ENCODE assay signal across 12 mouse cellular contexts in the genomic region with DNA sequence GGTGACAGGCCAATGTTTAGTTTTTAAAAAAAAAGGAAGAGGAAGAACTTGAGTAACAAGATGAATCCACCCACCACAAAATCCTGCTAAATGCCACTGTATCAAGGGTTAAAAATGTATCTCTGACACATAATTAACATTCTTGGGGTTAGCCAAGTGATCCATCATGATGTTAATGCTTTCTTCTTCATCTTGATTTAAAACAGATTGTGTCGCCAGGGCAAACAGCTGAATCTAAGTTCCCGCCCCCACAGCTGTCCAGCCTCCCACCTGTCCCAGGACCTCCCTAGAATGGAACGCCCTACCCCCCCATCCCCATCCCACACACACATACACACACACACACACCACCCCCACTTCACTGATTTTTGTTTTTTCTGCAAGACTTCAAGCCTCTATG.
A peak's percentile ranks its signal among the peaks of the same experiment; 100 is the strongest.
DNase-seq lines count a peak whose midpoint lies in the region; ATAC-seq and TF ChIP-seq lines count a peak whose summit lies in the region.
"Had no signal": no experiment of that assay in that cellular context is flagged by ENCODE, and none has a peak within 500 bp of the region (broad histone marks: within the 10 kb centered on the region; RNA-seq: fewer than 3 reads in every experiment).

No protein-coding gene starts in this region.

- H3K9me3 ChIP-seq in kidney, embryonic 16.5 days (ENCODE audit: low read length): no peaks in the 10 kb centered on the region
- no peaks in the 10 kb centered on the region for H3K9me3 ChIP-seq in limb, embryonic 11.5 days (ENCODE audit: control insufficient read depth, low read length)
- H3K9me3 ChIP-seq in stomach, embryonic 16.5 days (replicated peaks; ENCODE audit: control insufficient read depth, low read length): no peaks in the 10 kb centered on the region
- H3K9me3 ChIP-seq: forebrain, embryonic 13.5 days; G1E; lung, embryonic 15.5 days; megakaryocyte, embryonic 14.5 days had no signal

- ATAC-seq in kidney, embryonic 16.5 days (ENCODE audit: low FRiP score, low TSS enrichment): peak; percentile 64
- ATAC-seq in limb, embryonic 11.5 days (ENCODE audit: insufficient number of reproducible peaks, low FRiP score, low TSS enrichment, low read depth): peak; percentile 49; the same call in 1 of the 2 replicates
- ATAC-seq in stomach, embryonic 16.5 days (ENCODE audit: insufficient read depth, low FRiP score): no peak
- ATAC-seq: forebrain, embryonic 13.5 days had no signal

- 28% methylated on average over 3 of the region's 3 CpGs for WGBS in kidney, embryonic 16.5 days
- WGBS in limb, embryonic 11.5 days: 19% methylated on average over 3 of the region's 3 CpGs
- WGBS in stomach, embryonic 16.5 days: 26% methylated on average over 3 of the region's 3 CpGs
- WGBS in thymus, adult 2 months: 79% methylated on average over 3 of the region's 3 CpGs

- H3K4me1 ChIP-seq in kidney, embryonic 16.5 days (ENCODE audit: insufficient read depth, low read length): peaks cover 78% of the 10 kb centered on the region
- H3K4me1 ChIP-seq in limb, embryonic 11.5 days (ENCODE audit: control insufficient read depth, insufficient read depth, low read length): peaks cover 13% of the 10 kb centered on the region
- H3K4me1 ChIP-seq in stomach, embryonic 16.5 days (ENCODE audit: control insufficient read depth, insufficient read depth, low read length): peaks cover 52% of the 10 kb centered on the region
- H3K4me1 ChIP-seq in thymus, adult 2 months (replicated peaks; ENCODE audit: control insufficient read depth, insufficient read depth, low read length): peaks cover 8% of the 10 kb centered on the region

- no peak for TF ChIP-seq POLR2A in thymus, adult 2 months (IDR thresholded peaks at IDR 0.05; ENCODE audit: control insufficient read depth, extremely low read depth, insufficient read depth, low read length, poor library complexity)

- no peaks in the 10 kb centered on the region for H3K27me3 ChIP-seq in kidney, embryonic 16.5 days (ENCODE audit: insufficient read depth, low read length)
- no peaks in the 10 kb centered on the region for H3K27me3 ChIP-seq in limb, embryonic 11.5 days (ENCODE audit: control insufficient read depth, insufficient read depth, low read length)
- no peaks in the 10 kb centered on the region for H3K27me3 ChIP-seq in stomach, embryonic 16.5 days (ENCODE audit: control insufficient read depth, insufficient read depth, low read length)
- no peaks in the 10 kb centered on the region for H3K27me3 ChIP-seq in thymus, adult 2 months (ENCODE audit: control insufficient read depth, insufficient read depth, low read length)
- H3K27me3 ChIP-seq: lung, embryonic 15.5 days had no signal

- H3K9ac ChIP-seq in kidney, embryonic 16.5 days (replicated peaks; ENCODE audit: low read length): no peak overlapping the region
- no peak overlapping the region for H3K9ac ChIP-seq in limb, embryonic 11.5 days (ENCODE audit: low read length)
- 0 out of 2 replicates have a peak overlapping the region, but pooled peaks have one; percentile 2 for H3K9ac ChIP-seq in stomach, embryonic 16.5 days (ENCODE audit: low read length)
- H3K9ac ChIP-seq: forebrain, embryonic 13.5 days; lung, embryonic 15.5 days had no signal

- H3K4me2 ChIP-seq in kidney, embryonic 16.5 days (replicated peaks; ENCODE audit: low read depth, low read length): peak overlapping the region; percentile 45
- no peak overlapping the region for H3K4me2 ChIP-seq in limb, embryonic 11.5 days (ENCODE audit: low read depth, severe bottlenecking)
- H3K4me2 ChIP-seq in stomach, embryonic 16.5 days (ENCODE audit: low read depth, low read length): peak overlapping the region; percentile 48
- H3K4me2 ChIP-seq: forebrain, embryonic 13.5 days had no signal

- no peak overlapping the region for H3K4me3 ChIP-seq in kidney, embryonic 16.5 days (ENCODE audit: low read length)
- H3K4me3 ChIP-seq in limb, embryonic 11.5 days (ENCODE audit: low read depth, low read length): no peak overlapping the region
- no peak overlapping the region for H3K4me3 ChIP-seq in stomach, embryonic 16.5 days (replicated peaks; ENCODE audit: low read length)
- H3K4me3 ChIP-seq in thymus, adult 2 months (ENCODE audit: control insufficient read depth, insufficient read depth, low read length): no peak overlapping the region
- H3K4me3 ChIP-seq: forebrain, embryonic 13.5 days; lung, embryonic 15.5 days; megakaryocyte, embryonic 14.5 days had no signal

- peak overlapping the region; percentile 5 for H3K27ac ChIP-seq in kidney, embryonic 16.5 days (ENCODE audit: low read length)
- H3K27ac ChIP-seq in limb, embryonic 11.5 days (replicated peaks; ENCODE audit: low read depth, low read length): no peak overlapping the region
- H3K27ac ChIP-seq in stomach, embryonic 16.5 days (ENCODE audit: low read length): peak overlapping the region; percentile 75
- H3K27ac ChIP-seq in thymus, adult 2 months (ENCODE audit: control insufficient read depth, insufficient read depth, low read length): no peak overlapping the region
- H3K27ac ChIP-seq: forebrain, embryonic 13.5 days; lung, embryonic 15.5 days had no signal

- DNase-seq in embryo, embryonic 10.5 days (ENCODE audit: low spot score): peak; percentile 50
- no peak for DNase-seq in embryo, embryonic 11 days
- DNase-seq in kidney, adult 8-10 months: no peak
- DNase-seq in limb, embryonic 11.5 days (ENCODE audit: low spot score): peak; percentile 40
- no peak for DNase-seq in thymus, adult 2 months
- DNase-seq in cerebellum, postnatal 14 days: no peak

- TF ChIP-seq CTCF in thymus, adult 2 months (IDR thresholded peaks at IDR 0.05; ENCODE audit: borderline replicate concordance, control insufficient read depth, extremely low read depth, insufficient read depth, low read length, poor library complexity): no peak

- no peaks in the 10 kb centered on the region for H3K36me3 ChIP-seq in kidney, embryonic 16.5 days (ENCODE audit: insufficient read depth, low read length)
- H3K36me3 ChIP-seq in limb, embryonic 11.5 days (ENCODE audit: control insufficient read depth, insufficient read depth, low read length): no peaks in the 10 kb centered on the region
- no peaks in the 10 kb centered on the region for H3K36me3 ChIP-seq in stomach, embryonic 16.5 days (ENCODE audit: control insufficient read depth, insufficient read depth, low read length)
- no peaks in the 10 kb centered on the region for H3K36me3 ChIP-seq in thymus, adult 2 months (ENCODE audit: control insufficient read depth, insufficient read depth, low read length)
- H3K36me3 ChIP-seq: G1E; lung, embryonic 15.5 days had no signal

Comparison
In these comparisons a context has a peak if more than half of its experiments do, and no peak if none do; other contexts are left out.
1. DNase-seq: peak in embryo, embryonic 10.5 days (single experiment) and limb, embryonic 11.5 days (single experiment); none in embryo, embryonic 11 days (single experiment), kidney, adult 8-10 months (0 of 2), thymus, adult 2 months (single experiment) and cerebellum, postnatal 14 days (0 of 2).
2. H3K27ac ChIP-seq: peak in kidney, embryonic 16.5 days (single experiment) and stomach, embryonic 16.5 days (single experiment); none in limb, embryonic 11.5 days (single experiment) and thymus, adult 2 months (single experiment).